Mouse (Mus musculus) intestine, embryonic 16.5 days (tissue): ENCODE measurements at regions not wholly inside any gene's neighbourhood (a gene's known extent, or its start where the extent isn't known, plus 50 kb on each side); places are given as distances from the start of the nearest gene placed in this dataset.

Source experiments
- ATAC-seq: fragments of 200-750 bp; cut with Nextera tagmentation; 2 replicates; pipeline ENCODE4 v1.8.0; 2017; ENCODE audit warnings: moderate TSS enrichment, moderate library complexity
- H3K27ac ChIP-seq: fragments of 300-500 bp; sonication (generic); 2 replicates; pipeline ENCODE4 v1.5.1; 2014; ENCODE audit warnings: mild to moderate bottlenecking, low read length
- H3K27me3 ChIP-seq: fragments of 300-500 bp; sonication (generic); replicated peaks from 2 replicates; pipeline ENCODE4 v1.6.1; 2014; ENCODE audit warnings: low read length, control low read depth, mixed read lengths; ENCODE audit not compliant: control insufficient read depth, insufficient read depth
- H3K36me3 ChIP-seq: fragments of 300-500 bp; sonication (generic); 2 replicates; pipeline ENCODE4 v1.6.1; 2014; ENCODE audit warnings: low read length, control low read depth; ENCODE audit not compliant: control insufficient read depth, insufficient read depth
- H3K4me1 ChIP-seq: fragments of 300-500 bp; sonication (generic); 2 replicates; pipeline ENCODE4 v1.6.1; 2014; ENCODE audit warnings: low read length, control low read depth, mixed read lengths; ENCODE audit not compliant: control insufficient read depth, insufficient read depth
- H3K4me2 ChIP-seq: fragments of 300-500 bp; sonication (generic); 2 replicates; pipeline ENCODE4 v1.6.1; 2014; ENCODE audit warnings: low read depth, low read length, control low read depth
- H3K4me3 ChIP-seq: fragments of 300-500 bp; sonication (generic); 2 replicates; pipeline ENCODE4 v1.5.1; 2014; ENCODE audit warnings: mild to moderate bottlenecking, low read length
- H3K9ac ChIP-seq: fragments of 300-500 bp; sonication (generic); 2 replicates; pipeline ENCODE4 v1.6.1; 2014; ENCODE audit warnings: low read depth, low read length
- H3K9me3 ChIP-seq: fragments of 300-500 bp; sonication (generic); 2 replicates; pipeline ENCODE4 v1.6.1; 2016; ENCODE audit warnings: low read length, control low read depth; ENCODE audit not compliant: control insufficient read depth
- WGBS: fragments of 180-500 bp; shearing (Covaris S2); extraction: QIAGEN DNeasy Blood & Tissue Kit; methylation state at CpG from one replicate; pipeline ENCODE4 v1.1.7; 2014; 5-methylcytosine and 5-hydroxymethylcytosine counted together

- WGBS: 33% methylated on average over 4 of the region's 4 CpGs
- Histone ChIP-seq H3K9ac (no peak overlapping the region), H3K27me3 (no peaks in the 10 kb centered on the region), H3K9me3 (no peaks in the 10 kb centered on the region), H3K4me3 (no peak overlapping the region), H3K4me1 (peaks cover 6% of the 10 kb centered on the region), H3K4me2 (no peak overlapping the region; the same call in 1 of the 2 replicates), H3K27ac (0 out of 2 replicates have a peak overlapping the region, but pooled peaks have one; percentile 18), H3K36me3 (no peaks in the 10 kb centered on the region)
- peak; percentile 31; the same call in 1 of the 2 replicates for ATAC-seq
These were observed 222.7 kb downstream of the Rchy1 start for GRCm38 (mm10) chr5:91740159-91740537.

GRCm38 (mm10) chr5:91739433-91740158, 222.2 kb downstream of the Parm1 start:
- Histone ChIP-seq H3K4me3 (no peak overlapping the region), H3K27me3 (no peaks in the 10 kb centered on the region), H3K9me3 (no peaks in the 10 kb centered on the region), H3K9ac (no peak overlapping the region), H3K36me3 (no peaks in the 10 kb centered on the region), H3K4me1 (peaks cover 6% of the 10 kb centered on the region), H3K27ac (peak overlapping the region; percentile 18; the same call in 1 of the 2 replicates), H3K4me2 (no peak overlapping the region; the same call in 1 of the 2 replicates)
- peak; percentile 76 for ATAC-seq
- 26% methylated on average over 16 of the region's 16 CpGs for WGBS

GRCm38 (mm10) chr5:91732002-91732401, 214.6 kb downstream of the Parm1 start:
- 80% methylated on average over 5 of the region's 5 CpGs for WGBS
- ATAC-seq: no peak
- Histone ChIP-seq H3K9ac (no peak overlapping the region), H3K4me2 (no peak overlapping the region), H3K4me1 (no peaks in the 10 kb centered on the region), H3K4me3 (no peak overlapping the region), H3K27me3 (no peaks in the 10 kb centered on the region), H3K9me3 (no peaks in the 10 kb centered on the region), H3K27ac (no peak overlapping the region), H3K36me3 (no peaks in the 10 kb centered on the region)

GRCm38 (mm10) chr5:91731155-91731554, 213.7 kb downstream of the Parm1 start:
- Histone ChIP-seq H3K27me3 (no peaks in the 10 kb centered on the region), H3K9ac (no peak overlapping the region), H3K4me2 (no peak overlapping the region), H3K9me3 (no peaks in the 10 kb centered on the region), H3K4me3 (no peak overlapping the region), H3K36me3 (no peaks in the 10 kb centered on the region), H3K27ac (no peak overlapping the region), H3K4me1 (no peaks in the 10 kb centered on the region)
- ATAC-seq: no peak
- WGBS: 58% methylated on average over 5 of the region's 5 CpGs

- H3K9ac ChIP-seq: no peak overlapping the region
- 61% methylated on average over 3 of the region's 3 CpGs for WGBS
- H3K27ac ChIP-seq: no peak overlapping the region
- H3K4me1 ChIP-seq: 0 out of 2 replicates have a peak, but pooled peaks cover 4% of the 10 kb centered on the region
- ATAC-seq: peak; percentile 71
- no peak overlapping the region for H3K4me3 ChIP-seq
- no peak overlapping the region for H3K4me2 ChIP-seq
- no peaks in the 10 kb centered on the region for H3K9me3 ChIP-seq
- H3K36me3 ChIP-seq: no peaks in the 10 kb centered on the region
- H3K27me3 ChIP-seq: no peaks in the 10 kb centered on the region
These were observed 212.5 kb downstream of the Parm1 start for GRCm38 (mm10) chr5:91729868-91730267.

- H3K36me3 ChIP-seq: no peaks in the 10 kb centered on the region
- no peak for ATAC-seq
- no peak overlapping the region for H3K4me2 ChIP-seq
- H3K9me3 ChIP-seq: no peaks in the 10 kb centered on the region
- H3K27me3 ChIP-seq: no peaks in the 10 kb centered on the region
- no peak overlapping the region for H3K27ac ChIP-seq
- no peak overlapping the region for H3K4me3 ChIP-seq
- H3K9ac ChIP-seq: no peak overlapping the region
- WGBS: 54% methylated on average over 4 of the region's 4 CpGs
- 0 out of 2 replicates have a peak, but pooled peaks cover 4% of the 10 kb centered on the region for H3K4me1 ChIP-seq
These were observed 212.0 kb downstream of the Parm1 start for GRCm38 (mm10) chr5:91729415-91729814.

- 27% methylated on average over 2 of the region's 2 CpGs for WGBS
- peak; percentile 78 for ATAC-seq
These were observed 210.0 kb downstream of the Parm1 start for GRCm38 (mm10) chr5:91727448-91727847.

GRCm38 (mm10) chr5:91726118-91726500, 208.7 kb downstream of the Parm1 start:
- 50% methylated on average over 6 of the region's 6 CpGs for WGBS
- H3K4me2 ChIP-seq: no peak overlapping the region
- H3K36me3 ChIP-seq: no peaks in the 10 kb centered on the region
- no peaks in the 10 kb centered on the region for H3K9me3 ChIP-seq
- H3K27ac ChIP-seq: no peak overlapping the region
- no peaks in the 10 kb centered on the region for H3K27me3 ChIP-seq
- no peak overlapping the region for H3K4me3 ChIP-seq
- 0 out of 2 replicates have a peak, but pooled peaks cover 4% of the 10 kb centered on the region for H3K4me1 ChIP-seq
- ATAC-seq: no peak
- no peak overlapping the region for H3K9ac ChIP-seq

More at GRCm38 (mm10) chr5:91727448-91727847, 210.0 kb downstream of the Parm1 start:
- Histone ChIP-seq H3K27me3 (no peaks in the 10 kb centered on the region), H3K4me2 (no peak overlapping the region), H3K9me3 (no peaks in the 10 kb centered on the region), H3K4me1 (0 out of 2 replicates have a peak, but pooled peaks cover 4% of the 10 kb centered on the region), H3K36me3 (no peaks in the 10 kb centered on the region), H3K9ac (no peak overlapping the region), H3K27ac (no peak overlapping the region), H3K4me3 (no peak overlapping the region)

GRCm38 (mm10) chr5:91725380-91726117, 208.1 kb downstream of the Parm1 start:
- Histone ChIP-seq H3K4me2 (no peak overlapping the region), H3K4me3 (no peak overlapping the region), H3K27ac (no peak overlapping the region), H3K27me3 (no peaks in the 10 kb centered on the region), H3K4me1 (0 out of 2 replicates have a peak, but pooled peaks cover 4% of the 10 kb centered on the region), H3K9ac (no peak overlapping the region), H3K36me3 (no peaks in the 10 kb centered on the region), H3K9me3 (no peaks in the 10 kb centered on the region)
- no peak for ATAC-seq
- 78% methylated on average over 4 of the region's 4 CpGs for WGBS
